Mouse (Mus musculus) liver, embryonic 14 days (tissue): ENCODE measurements around the gene Zfp422. TPM values are rescaled to one million over a fixed set of nuclear protein-coding genes. Genes with fewer than 3 reads are reported as not detected.

Experiments
- polyA plus RNA-seq: library from polyadenylated mRNA; depleted of rRNA; stranded (reverse); fragments of >200 nt; gene quantifications from 2 replicates; pipeline ENCODE4 v1.2.3, GENCODE M21; 2012; rRNA removed

The Zfp422 gene
- polyA plus RNA-seq = 10.5 and 11.3 TPM in 2 replicates

GRCm38 (mm10) chr6:116628539-116629171, at the start of gene Zfp422:
Gene Zfp422 (minus strand): TSS chr6:116628999.

GRCm38 (mm10) chr6:116673471-116674282, 44.9 kb upstream of the Zfp422 start, which contains the start of gene Rassf4:
Gene Rassf4 (minus strand): TSS chr6:116673952.

GRCm38 (mm10) chr6:116650406-116650805, 21.6 kb upstream of the Zfp422 start, which contains the start of gene Depp1:
Gene Depp1 (plus strand): TSS chr6:116650609.

GRCm38 (mm10) chr6:116584095-116584494, 44.7 kb downstream of the Zfp422 start, which contains the start of gene Olfr215:
Gene Olfr215 (minus strand): TSS chr6:116584195.

Other genes starting within 250 kb of the Zfp422 start
- gene Alox5, start 167.8 kb downstream of the Zfp422 start, polyA plus RNA-seq = 1.1 and 1.5 TPM in 2 replicates
- not detected in 2 replicates for gene Olfr211, start 139.9 kb downstream of the Zfp422 start, polyA plus RNA-seq
- gene Olfr212, start 122.5 kb downstream of the Zfp422 start, polyA plus RNA-seq = not detected in 2 replicates
- not detected in 2 replicates for gene Olfr213, start 90.5 kb downstream of the Zfp422 start, polyA plus RNA-seq
- gene Gm5580, start 77.9 kb downstream of the Zfp422 start, polyA plus RNA-seq = 0.05 TPM in 2 replicates
- gene Olfr214, start 74.8 kb downstream of the Zfp422 start, polyA plus RNA-seq = not detected in 2 replicates
- gene Olfr215, start 44.8 kb downstream of the Zfp422 start, polyA plus RNA-seq = not detected in 2 replicates
- 4.0 and 4.3 TPM in 2 replicates for gene Depp1, start 21.6 kb upstream of the Zfp422 start, polyA plus RNA-seq
- gene Rassf4, start 45.0 kb upstream of the Zfp422 start, polyA plus RNA-seq = 1.5 and 2.5 TPM in 2 replicates
- gene Tmem72, start 87.9 kb upstream of the Zfp422 start, polyA plus RNA-seq = under 0.01 and 0.01 TPM in 2 replicates